Mouse (Mus musculus): ENCODE results near the gene Rbms1. TPM values are rescaled to one million over a fixed set of nuclear protein-coding genes. Genes with fewer than 3 reads are reported as not detected.

Gene Rbms1
- polyA plus RNA-seq, 1 experiment from 2014 or later = 55.6 TPM

DNA sequence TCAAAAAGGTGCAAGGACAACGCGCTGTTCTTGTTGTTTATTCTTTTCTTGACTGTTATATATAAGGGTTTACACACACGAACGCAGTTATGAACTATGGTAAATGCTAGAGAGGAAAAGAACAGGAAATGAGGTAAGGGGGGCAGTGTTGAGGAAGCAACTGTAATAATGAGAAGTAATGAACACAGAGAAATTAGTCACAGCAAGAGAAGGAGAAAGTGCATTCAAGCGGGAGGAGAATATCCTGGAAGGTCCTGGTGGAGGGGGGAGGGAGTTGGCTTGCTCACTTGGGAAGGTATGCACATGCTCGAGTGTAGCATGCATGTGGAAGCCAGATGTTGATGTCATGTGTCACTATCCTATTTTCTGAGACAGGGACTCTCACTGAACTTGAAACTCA, 39.9 kb downstream of the Rbms1 start:
- no peak overlapping the region for H3K4me2 ChIP-seq (ENCODE audit: low read depth, low read length)
- no peaks in the 10 kb centered on the region for H3K4me1 ChIP-seq (ENCODE audit: control insufficient read depth, insufficient read depth, low read length)
- no peak overlapping the region for H3K27ac ChIP-seq (ENCODE audit: low read depth, low read length)
- no peak overlapping the region for H3K4me3 ChIP-seq (ENCODE audit: low read depth, low read length)
- ATAC-seq (ENCODE audit: low read depth) = no peak
- H3K9me3 ChIP-seq (ENCODE audit: control insufficient read depth, low read length) = no peaks in the 10 kb centered on the region
- no peaks in the 10 kb centered on the region for H3K36me3 ChIP-seq (ENCODE audit: control insufficient read depth, insufficient read depth, low read length)
- 80% methylated on average over 6 of the region's 6 CpGs for WGBS
- no peak overlapping the region for H3K9ac ChIP-seq (replicated peaks; ENCODE audit: low read depth, low read length)
- H3K27me3 ChIP-seq (ENCODE audit: control insufficient read depth, insufficient read depth, low read length) = no peaks in the 10 kb centered on the region

DNA sequence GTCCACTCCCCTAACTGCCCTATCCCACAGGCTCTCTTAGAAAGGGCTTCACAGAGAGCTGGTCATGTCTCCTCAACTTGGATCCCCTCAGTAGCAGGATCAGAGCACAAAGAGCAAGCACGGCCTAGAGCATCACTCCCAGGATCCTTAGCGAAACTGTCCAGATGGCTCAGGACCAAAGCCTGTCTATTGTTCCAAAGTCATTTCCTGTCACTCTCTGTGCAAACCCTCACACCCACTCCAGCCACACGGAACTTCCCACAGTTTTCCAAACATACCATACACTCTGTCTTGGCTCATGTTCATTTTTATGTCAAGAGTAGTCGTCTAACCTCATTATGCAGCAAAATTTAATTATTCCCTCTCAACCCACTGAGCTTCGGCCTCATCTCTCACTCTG, 40.6 kb downstream of the Rbms1 start:
- Histone ChIP-seq H3K9me3 (ENCODE audit: control insufficient read depth, low read length) (no peaks in the 10 kb centered on the region), H3K9ac (replicated peaks; ENCODE audit: low read depth, low read length) (no peak overlapping the region), H3K27me3 (ENCODE audit: control insufficient read depth, insufficient read depth, low read length) (no peaks in the 10 kb centered on the region), H3K4me2 (ENCODE audit: low read depth, low read length) (no peak overlapping the region), H3K36me3 (ENCODE audit: control insufficient read depth, insufficient read depth, low read length) (no peaks in the 10 kb centered on the region), H3K27ac (ENCODE audit: low read depth, low read length) (no peak overlapping the region), H3K4me3 (ENCODE audit: low read depth, low read length) (no peak overlapping the region), H3K4me1 (ENCODE audit: control insufficient read depth, insufficient read depth, low read length) (no peaks in the 10 kb centered on the region)
- WGBS = 59% methylated on average over 5 of the region's 5 CpGs
- ATAC-seq (ENCODE audit: low read depth) = no peak

DNA sequence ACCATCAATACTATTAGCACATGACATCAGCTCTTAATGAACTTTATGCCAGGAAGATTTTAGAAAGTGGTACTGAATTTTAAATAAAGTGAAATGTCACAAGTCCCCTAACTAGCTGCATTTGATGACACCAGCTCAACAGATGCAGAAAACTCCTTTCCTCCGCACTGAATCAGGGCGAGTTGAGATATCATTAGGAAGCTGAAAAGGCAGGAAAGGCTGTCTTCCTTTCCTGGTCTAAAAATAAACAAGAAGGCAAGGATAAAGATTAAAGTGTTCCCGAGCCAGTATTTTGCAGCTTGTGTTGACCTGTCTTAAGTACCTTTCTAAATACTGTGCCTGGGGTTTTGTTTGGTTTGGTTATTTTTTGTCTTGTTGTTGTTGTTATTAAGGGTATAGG, 42.9 kb downstream of the Rbms1 start:
- no peak for ATAC-seq (ENCODE audit: low read depth)
- H3K4me3 ChIP-seq (ENCODE audit: low read depth, low read length) = no peak overlapping the region
- no peak overlapping the region for H3K27ac ChIP-seq (ENCODE audit: low read depth, low read length)
- WGBS = 82% methylated on average over 3 of the region's 3 CpGs
- no peak overlapping the region for H3K4me2 ChIP-seq (ENCODE audit: low read depth, low read length)
- H3K27me3 ChIP-seq (ENCODE audit: control insufficient read depth, insufficient read depth, low read length) = no peaks in the 10 kb centered on the region
- no peaks in the 10 kb centered on the region for H3K4me1 ChIP-seq (ENCODE audit: control insufficient read depth, insufficient read depth, low read length)
- H3K9ac ChIP-seq (replicated peaks; ENCODE audit: low read depth, low read length) = no peak overlapping the region
- no peaks in the 10 kb centered on the region for H3K36me3 ChIP-seq (ENCODE audit: control insufficient read depth, insufficient read depth, low read length)
- no peaks in the 10 kb centered on the region for H3K9me3 ChIP-seq (ENCODE audit: control insufficient read depth, low read length)

DNA sequence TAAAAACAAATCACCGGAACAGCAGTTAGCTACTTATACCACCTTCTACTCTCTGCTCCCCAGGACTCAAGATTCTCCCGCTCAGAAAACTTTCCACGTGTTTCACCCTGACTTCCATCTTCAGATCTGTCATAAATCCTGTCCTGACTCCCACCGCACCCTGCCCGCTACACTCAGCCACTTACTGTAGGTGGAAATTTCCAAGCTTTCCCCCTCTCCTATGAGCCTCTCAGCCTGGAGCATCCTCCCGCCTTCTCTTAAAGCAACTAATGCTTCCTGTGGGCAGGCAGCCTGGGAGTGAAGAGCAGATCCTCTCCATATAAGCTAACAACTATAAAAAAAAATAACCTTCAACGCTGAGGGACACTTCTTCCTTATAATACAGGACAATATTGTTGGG, 44.6 kb downstream of the Rbms1 start:
- ATAC-seq (ENCODE audit: low read depth) = no peak
- H3K4me1 ChIP-seq (ENCODE audit: control insufficient read depth, insufficient read depth, low read length) = no peaks in the 10 kb centered on the region
- no peak overlapping the region for H3K4me2 ChIP-seq (ENCODE audit: low read depth, low read length)
- no peak overlapping the region for H3K27ac ChIP-seq (ENCODE audit: low read depth, low read length)
- no peak overlapping the region for H3K9ac ChIP-seq (replicated peaks; ENCODE audit: low read depth, low read length)
- no peak overlapping the region for H3K4me3 ChIP-seq (ENCODE audit: low read depth, low read length)
- H3K27me3 ChIP-seq (ENCODE audit: control insufficient read depth, insufficient read depth, low read length) = no peaks in the 10 kb centered on the region
- H3K36me3 ChIP-seq (ENCODE audit: control insufficient read depth, insufficient read depth, low read length) = no peaks in the 10 kb centered on the region
- H3K9me3 ChIP-seq (ENCODE audit: control insufficient read depth, low read length) = no peaks in the 10 kb centered on the region
- 87% methylated on average over 7 of the region's 7 CpGs for WGBS

DNA sequence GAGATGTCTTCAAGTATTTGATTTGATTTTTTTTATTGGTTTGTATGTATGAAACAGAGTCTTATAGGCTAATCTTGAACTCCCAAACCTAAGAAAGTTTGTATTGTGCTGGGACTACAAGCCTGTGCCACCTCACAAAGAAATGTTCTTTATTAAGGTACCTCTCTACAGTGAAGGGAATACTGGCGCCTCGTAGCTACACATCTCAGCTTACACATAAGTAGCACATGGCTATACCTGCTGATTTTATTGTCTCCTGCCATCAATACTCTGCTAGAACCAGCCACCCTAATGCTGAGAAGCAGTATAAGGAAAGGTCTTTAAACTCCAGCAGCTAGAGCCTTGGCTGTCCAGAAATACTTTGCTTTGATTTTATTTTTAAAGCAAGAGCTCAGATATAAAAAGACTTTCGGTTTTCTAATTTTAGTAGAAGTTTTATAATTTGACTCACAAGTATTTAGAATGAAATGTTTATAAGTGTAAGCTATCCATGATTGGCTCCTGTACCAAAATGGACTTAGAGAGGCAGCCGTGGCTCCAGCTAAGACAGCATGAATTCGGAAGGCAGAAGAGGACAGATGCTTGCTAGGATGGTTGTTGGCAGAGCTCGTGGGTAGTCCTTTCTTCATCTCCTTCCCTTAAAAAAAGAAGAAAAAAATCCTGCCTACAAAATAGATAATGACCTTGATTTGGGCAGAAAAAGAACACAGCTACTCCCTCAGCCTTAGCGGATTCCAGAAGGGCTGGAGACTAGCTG, 48.3 kb downstream of the Rbms1 start:
- H3K4me1 ChIP-seq (ENCODE audit: control insufficient read depth, insufficient read depth, low read length) = no peaks in the 10 kb centered on the region
- no peak overlapping the region for H3K4me2 ChIP-seq (ENCODE audit: low read depth, low read length)
- no peaks in the 10 kb centered on the region for H3K27me3 ChIP-seq (ENCODE audit: control insufficient read depth, insufficient read depth, low read length)
- H3K4me3 ChIP-seq (ENCODE audit: low read depth, low read length) = no peak overlapping the region
- H3K36me3 ChIP-seq (ENCODE audit: control insufficient read depth, insufficient read depth, low read length) = no peaks in the 10 kb centered on the region
- H3K27ac ChIP-seq (ENCODE audit: low read depth, low read length) = no peak overlapping the region
- H3K9ac ChIP-seq (replicated peaks; ENCODE audit: low read depth, low read length) = no peak overlapping the region
- no peaks in the 10 kb centered on the region for H3K9me3 ChIP-seq (ENCODE audit: control insufficient read depth, low read length)
- WGBS = 69% methylated on average over 7 of the region's 7 CpGs
- no peak for ATAC-seq (ENCODE audit: low read depth)

DNA sequence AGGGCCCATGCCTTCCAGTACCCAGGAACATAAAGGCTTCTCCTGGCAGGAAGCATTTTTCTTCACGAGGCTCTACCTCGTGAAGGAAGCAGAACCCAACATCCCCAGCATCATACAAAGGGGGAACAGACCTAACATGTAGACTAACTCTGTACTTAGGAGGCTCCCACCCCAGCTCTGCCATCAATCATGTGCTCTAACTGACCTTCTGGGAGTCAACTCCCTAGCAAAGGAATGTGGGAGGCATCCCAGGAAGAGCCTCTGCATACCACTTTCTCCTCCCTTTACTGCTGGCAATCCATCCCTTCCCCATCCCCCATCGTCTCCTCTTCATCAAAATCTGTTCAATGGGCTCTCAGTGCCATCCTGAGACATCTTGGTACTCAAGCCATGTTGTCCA, 49.7 kb downstream of the Rbms1 start:
- Histone ChIP-seq H3K9me3 (ENCODE audit: control insufficient read depth, low read length) (no peaks in the 10 kb centered on the region), H3K9ac (replicated peaks; ENCODE audit: low read depth, low read length) (no peak overlapping the region), H3K36me3 (ENCODE audit: control insufficient read depth, insufficient read depth, low read length) (no peaks in the 10 kb centered on the region), H3K27me3 (ENCODE audit: control insufficient read depth, insufficient read depth, low read length) (no peaks in the 10 kb centered on the region), H3K4me2 (ENCODE audit: low read depth, low read length) (no peak overlapping the region), H3K4me1 (ENCODE audit: control insufficient read depth, insufficient read depth, low read length) (no peaks in the 10 kb centered on the region), H3K4me3 (ENCODE audit: low read depth, low read length) (no peak overlapping the region), H3K27ac (ENCODE audit: low read depth, low read length) (no peak overlapping the region)
- WGBS = 21% methylated on average over 3 of the region's 3 CpGs
- ATAC-seq (ENCODE audit: low read depth) = no peak

DNA sequence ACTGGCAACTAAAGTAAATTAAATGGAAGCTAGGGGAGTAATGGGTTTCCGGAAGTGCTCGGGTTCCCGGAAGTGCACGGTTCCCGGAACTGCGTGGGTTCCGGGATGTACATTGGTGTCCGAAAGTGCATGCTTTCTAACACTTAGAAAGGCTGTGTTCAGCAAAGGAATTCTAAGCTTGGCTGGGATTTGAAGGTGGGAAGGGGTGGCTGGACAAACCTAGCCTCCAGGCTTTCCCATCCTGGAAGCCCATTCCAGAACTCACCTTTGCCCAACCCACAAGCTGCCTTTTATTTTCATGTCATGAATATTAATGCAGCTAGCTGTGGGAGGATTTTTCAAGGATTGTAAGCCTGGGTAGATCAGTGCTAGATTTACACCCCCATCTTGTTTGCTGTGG, 51.3 kb downstream of the Rbms1 start:
- 87% methylated on average over 8 of the region's 8 CpGs for WGBS
- no peak overlapping the region for H3K27ac ChIP-seq (ENCODE audit: low read depth, low read length)
- H3K4me3 ChIP-seq (ENCODE audit: low read depth, low read length) = no peak overlapping the region
- H3K9ac ChIP-seq (replicated peaks; ENCODE audit: low read depth, low read length) = no peak overlapping the region
- no peaks in the 10 kb centered on the region for H3K9me3 ChIP-seq (ENCODE audit: control insufficient read depth, low read length)
- no peak overlapping the region for H3K4me2 ChIP-seq (ENCODE audit: low read depth, low read length)
- H3K36me3 ChIP-seq (ENCODE audit: control insufficient read depth, insufficient read depth, low read length) = no peaks in the 10 kb centered on the region
- no peaks in the 10 kb centered on the region for H3K27me3 ChIP-seq (ENCODE audit: control insufficient read depth, insufficient read depth, low read length)
- no peak for ATAC-seq (ENCODE audit: low read depth)
- no peaks in the 10 kb centered on the region for H3K4me1 ChIP-seq (ENCODE audit: control insufficient read depth, insufficient read depth, low read length)

DNA sequence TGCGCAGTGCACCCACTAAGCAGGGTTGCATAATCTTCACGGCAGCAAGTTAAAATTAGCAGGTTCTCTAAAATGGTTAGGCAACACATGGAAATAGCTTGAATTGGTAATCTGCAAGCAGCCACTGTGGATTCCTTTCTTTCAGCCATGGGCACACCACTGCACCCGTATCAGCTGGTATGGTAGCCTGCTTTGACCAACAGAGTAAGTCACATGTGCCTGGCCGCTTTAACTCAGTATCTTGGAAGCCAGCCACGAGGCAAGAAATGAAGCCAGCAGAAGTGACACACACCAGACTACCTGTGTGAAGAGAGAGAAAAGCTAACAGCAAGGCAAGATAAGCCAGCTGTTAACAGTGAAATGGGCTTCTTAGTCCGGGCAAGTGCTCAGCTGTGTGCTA, 52.2 kb downstream of the Rbms1 start:
- Histone ChIP-seq H3K4me2 (ENCODE audit: low read depth, low read length) (no peak overlapping the region), H3K9ac (replicated peaks; ENCODE audit: low read depth, low read length) (no peak overlapping the region), H3K4me3 (ENCODE audit: low read depth, low read length) (no peak overlapping the region), H3K9me3 (ENCODE audit: control insufficient read depth, low read length) (no peaks in the 10 kb centered on the region), H3K27me3 (ENCODE audit: control insufficient read depth, insufficient read depth, low read length) (no peaks in the 10 kb centered on the region), H3K27ac (ENCODE audit: low read depth, low read length) (no peak overlapping the region), H3K4me1 (ENCODE audit: control insufficient read depth, insufficient read depth, low read length) (no peaks in the 10 kb centered on the region), H3K36me3 (ENCODE audit: control insufficient read depth, insufficient read depth, low read length) (no peaks in the 10 kb centered on the region)
- 75% methylated on average over 6 of the region's 6 CpGs for WGBS
- no peak for ATAC-seq (ENCODE audit: low read depth)

DNA sequence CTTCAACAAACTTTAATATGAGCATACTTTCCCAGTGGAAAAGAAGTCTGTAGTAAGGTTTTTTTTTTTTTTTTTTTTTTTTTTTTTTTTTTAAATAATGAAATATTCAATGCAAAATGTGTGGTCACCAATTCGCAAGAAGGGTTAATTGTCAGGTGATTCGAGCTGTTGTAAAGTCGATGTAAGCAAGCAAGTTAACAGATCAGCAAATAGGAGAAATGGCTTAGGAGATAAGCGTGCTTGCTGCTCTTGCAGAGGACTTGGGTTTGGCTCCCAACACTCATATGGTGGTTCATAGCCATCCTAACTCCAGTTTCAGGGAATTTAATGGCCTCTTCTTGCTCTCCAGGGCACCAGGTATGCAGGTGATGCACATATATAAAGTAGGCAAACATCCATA, 54.4 kb downstream of the Rbms1 start:
- Histone ChIP-seq H3K27ac (ENCODE audit: low read depth, low read length) (no peak overlapping the region), H3K4me2 (ENCODE audit: low read depth, low read length) (no peak overlapping the region), H3K9me3 (ENCODE audit: control insufficient read depth, low read length) (no peaks in the 10 kb centered on the region), H3K36me3 (ENCODE audit: control insufficient read depth, insufficient read depth, low read length) (no peaks in the 10 kb centered on the region), H3K4me3 (ENCODE audit: low read depth, low read length) (no peak overlapping the region), H3K9ac (replicated peaks; ENCODE audit: low read depth, low read length) (no peak overlapping the region), H3K27me3 (ENCODE audit: control insufficient read depth, insufficient read depth, low read length) (no peaks in the 10 kb centered on the region), H3K4me1 (ENCODE audit: control insufficient read depth, insufficient read depth, low read length) (no peaks in the 10 kb centered on the region)
- 94% methylated on average over 4 of the region's 4 CpGs for WGBS
- no peak for ATAC-seq (ENCODE audit: low read depth)
